Mouse (Mus musculus) megakaryocyte, adult 5-6 weeks (primary cell): ENCODE results near the gene Ccdc24. TPM values are rescaled to one million over a fixed set of nuclear protein-coding genes. Genes with fewer than 3 reads are reported as not detected.

Experiments used
- ATAC-seq: 2 replicates; pipeline ENCODE4 v1.8.0; 2016; ENCODE audit warnings: mild to moderate bottlenecking, inconsistent platforms; ENCODE audit not compliant: poor library complexity, severe bottlenecking
- total RNA-seq, 2 experiments: library from RNA; stranded (forward) in 1 of 2; stranded (reverse) in 1 of 2; fragments of 153-499, 151-499 nt in 1 of 2; fragments of 221-1000, 200-1000 nt in 1 of 2; gene quantifications; 2 replicates each; pipeline versions ENCODE4 v1.2.3 to v1.2.4; 2015 to 2017

The Ccdc24 gene
- total RNA-seq, 2 experiments from 2014 or later, result not detected

- ATAC-seq, result no peak
Observed at GRCm38 (mm10) chr4:117860570-117860969, 11.8 kb downstream of the Ccdc24 start.

GRCm38 (mm10) chr4:117858794-117859193 is 13.6 kb downstream of the Ccdc24 start:
- ATAC-seq, result peak; percentile 45; the same call in 1 of the 2 replicates

GRCm38 (mm10) chr4:117855146-117855545 is 17.2 kb downstream of the Ccdc24 start:
- no peak for ATAC-seq

- ATAC-seq, result no peak
Observed at GRCm38 (mm10) chr4:117852152-117852868, 20.0 kb downstream of the Ccdc24 start.

GRCm38 (mm10) chr4:117850871-117851270 is 21.5 kb downstream of the Ccdc24 start:
- no peak for ATAC-seq

- ATAC-seq, result no peak
Observed at GRCm38 (mm10) chr4:117850176-117850575, 22.2 kb downstream of the Ccdc24 start.

- no peak for ATAC-seq
Observed at GRCm38 (mm10) chr4:117849506-117849905, 22.9 kb downstream of the Ccdc24 start.

GRCm38 (mm10) chr4:117849063-117849462 is 23.3 kb downstream of the Ccdc24 start:
- ATAC-seq, result no peak

GRCm38 (mm10) chr4:117847011-117847410 is 25.3 kb downstream of the Ccdc24 start:
- no peak for ATAC-seq

- no peak for ATAC-seq
Observed at GRCm38 (mm10) chr4:117846261-117846660, 26.1 kb downstream of the Ccdc24 start.

- ATAC-seq, result no peak
Observed at GRCm38 (mm10) chr4:117845316-117845715, 27.0 kb downstream of the Ccdc24 start.

- no peak for ATAC-seq
Observed at GRCm38 (mm10) chr4:117844467-117844866, 27.9 kb downstream of the Ccdc24 start.

GRCm38 (mm10) chr4:117843101-117843500 is 29.3 kb downstream of the Ccdc24 start:
- ATAC-seq, result no peak

GRCm38 (mm10) chr4:117841566-117841965 is 30.8 kb downstream of the Ccdc24 start:
- no peak for ATAC-seq

- no peak for ATAC-seq
Observed at GRCm38 (mm10) chr4:117840821-117841220, 31.5 kb downstream of the Ccdc24 start.

GRCm38 (mm10) chr4:117839366-117839765 is 33.0 kb downstream of the Ccdc24 start:
- ATAC-seq, result no peak

- ATAC-seq, result no peak
Observed at GRCm38 (mm10) chr4:117837271-117837670, 35.1 kb downstream of the Ccdc24 start.

GRCm38 (mm10) chr4:117836204-117836767 is 36.1 kb downstream of the Ccdc24 start:
- ATAC-seq, result peak; percentile 78

GRCm38 (mm10) chr4:117835531-117836111 is 36.7 kb downstream of the Ccdc24 start:
- peak; percentile 19; the same call in 1 of the 2 replicates for ATAC-seq

GRCm38 (mm10) chr4:117834845-117835530 is 37.4 kb downstream of the Ccdc24 start:
- ATAC-seq, result peak; percentile 19; the same call in 1 of the 2 replicates

GRCm38 (mm10) chr4:117834457-117834844 is 37.9 kb downstream of the Ccdc24 start, which contains the start of gene Slc6a9:
Slc6a9 (plus strand) TSS chr4:117834506.
- ATAC-seq, result no peak
